Mouse (Mus musculus) kidney, postnatal 0 days (tissue): ENCODE measurements around the gene Gm20388. TPM values are rescaled to one million over a fixed set of nuclear protein-coding genes. Genes with fewer than 3 reads are reported as not detected.

Experiments
- ATAC-seq: fragments of 200-750 bp; cut with Nextera tagmentation; replicated peaks from 2 replicates; pipeline ENCODE4 v1.8.0; 2017; ENCODE audit warnings: low read depth, moderate number of reproducible peaks, moderate TSS enrichment, moderate library complexity; ENCODE audit not compliant: low FRiP score
- DNase-seq: peaks from one replicate; pipeline ENCODE4 v3.0.0-alpha.2; 2016; ENCODE audit warnings: low spot score
- H3K27ac ChIP-seq: fragments of 300-500 bp; sonication (generic); 2 replicates; pipeline ENCODE4 v1.5.1; 2014; ENCODE audit warnings: mild to moderate bottlenecking
- H3K27me3 ChIP-seq: fragments of 300-500 bp; sonication (generic); 2 replicates; pipeline ENCODE4 v1.6.1; 2014; ENCODE audit warnings: low read length, mixed read lengths; ENCODE audit not compliant: insufficient read depth
- H3K36me3 ChIP-seq: fragments of 300-500 bp; sonication (generic); 2 replicates; pipeline ENCODE4 v1.6.1; 2014; ENCODE audit warnings: low read length, mixed read lengths; ENCODE audit not compliant: insufficient read depth
- H3K4me1 ChIP-seq: fragments of 300-500 bp; sonication (generic); replicated peaks from 2 replicates; pipeline ENCODE4 v1.6.1; 2014; ENCODE audit warnings: antibody characterized with exemption, low read length, mixed read lengths; ENCODE audit not compliant: insufficient read depth
- H3K4me2 ChIP-seq: fragments of 300-500 bp; sonication (generic); 2 replicates; pipeline ENCODE4 v1.6.1; 2014; ENCODE audit warnings: mild to moderate bottlenecking, low read length, moderate library complexity, mixed read lengths
- H3K4me3 ChIP-seq: fragments of 300-500 bp; sonication (generic); replicated peaks from 2 replicates; pipeline ENCODE4 v1.5.1; 2014; ENCODE audit warnings: low read depth, low read length
- H3K9ac ChIP-seq: fragments of 300-500 bp; sonication (generic); 2 replicates; pipeline ENCODE4 v1.6.1; 2014; ENCODE audit warnings: low read depth, low read length
- H3K9me3 ChIP-seq: fragments of 300-500 bp; sonication (generic); replicated peaks from 2 replicates; pipeline ENCODE4 v1.6.1; 2016; ENCODE audit warnings: low read length, inconsistent platforms, mixed read lengths
- CTCF ChIP-seq: IDR thresholded peaks from 2 replicates; pipeline ENCODE4 v1.5.1; 2016; ENCODE audit warnings: antibody characterized with exemption, low read depth, mild to moderate bottlenecking, moderate library complexity
- WGBS: fragments of 180-500 bp; shearing (Covaris S2); extraction: QIAGEN DNeasy Blood & Tissue Kit; methylation state at CpG from one replicate; pipeline ENCODE4 v1.1.7; 2014; 5-methylcytosine and 5-hydroxymethylcytosine counted together
- polyA plus RNA-seq: library from polyadenylated mRNA; unstranded; fragments of >200 nt; fragmentation: Nextera tagmentation; extraction: Ambion mirVana; gene quantifications from 2 replicates; pipeline ENCODE4 v1.2.1, GENCODE M21; 2015

The Gm20388 gene
- polyA plus RNA-seq, 1 experiment from 2014 or later = not detected

GRCm38 (mm10) chr8:121792159-121792558 lies 1881.5 kb downstream of the Gm20388 start:
- Histone ChIP-seq H3K4me1 (no peaks in the 10 kb centered on the region), H3K4me3 (no peak overlapping the region), H3K27me3 (no peaks in the 10 kb centered on the region), H3K27ac (no peak overlapping the region), H3K4me2 (no peak overlapping the region), H3K9ac (no peak overlapping the region), H3K9me3 (no peaks in the 10 kb centered on the region), H3K36me3 (peaks cover 16% of the 10 kb centered on the region; the same call in 1 of the 2 replicates)
- peak; percentile 16 for DNase-seq
- WGBS = 71% methylated on average over 7 of the region's 7 CpGs
- ATAC-seq = no peak
- no peak for TF ChIP-seq CTCF

- Histone ChIP-seq H3K4me1 (no peaks in the 10 kb centered on the region), H3K36me3 (peaks cover 19% of the 10 kb centered on the region; the same call in 1 of the 2 replicates), H3K27ac (no peak overlapping the region), H3K27me3 (no peaks in the 10 kb centered on the region), H3K4me3 (no peak overlapping the region), H3K4me2 (no peak overlapping the region), H3K9ac (no peak overlapping the region), H3K9me3 (no peaks in the 10 kb centered on the region)
- no peak for DNase-seq
- 85% methylated on average over 4 of the region's 4 CpGs for WGBS
- no peak for TF ChIP-seq CTCF
- no peak for ATAC-seq
These were observed 1882.0 kb downstream of the Gm20388 start for GRCm38 (mm10) chr8:121792627-121793026.

GRCm38 (mm10) chr8:121794151-121794550 lies 1883.5 kb downstream of the Gm20388 start:
- no peak overlapping the region for H3K4me3 ChIP-seq
- H3K4me2 ChIP-seq = no peak overlapping the region
- no peak for ATAC-seq
- H3K9ac ChIP-seq = no peak overlapping the region
- TF ChIP-seq CTCF = no peak
- no peak overlapping the region for H3K27ac ChIP-seq
- H3K9me3 ChIP-seq = no peaks in the 10 kb centered on the region
- no peaks in the 10 kb centered on the region for H3K4me1 ChIP-seq
- 45% methylated on average over 3 of the region's 3 CpGs for WGBS
- DNase-seq = no peak
- H3K27me3 ChIP-seq = no peaks in the 10 kb centered on the region
- H3K36me3 ChIP-seq = peaks cover 27% of the 10 kb centered on the region

GRCm38 (mm10) chr8:121795461-121795860 lies 1884.8 kb downstream of the Gm20388 start:
- Histone ChIP-seq H3K27ac (no peak overlapping the region), H3K9ac (no peak overlapping the region), H3K4me2 (no peak overlapping the region), H3K9me3 (no peaks in the 10 kb centered on the region), H3K27me3 (no peaks in the 10 kb centered on the region), H3K4me1 (no peaks in the 10 kb centered on the region), H3K4me3 (no peak overlapping the region), H3K36me3 (peaks cover 30% of the 10 kb centered on the region)
- TF ChIP-seq CTCF = no peak
- DNase-seq (no peak), ATAC-seq (no peak)
- 92% methylated on average over 8 of the region's 8 CpGs for WGBS

- Histone ChIP-seq H3K27me3 (no peaks in the 10 kb centered on the region), H3K4me3 (no peak overlapping the region), H3K9ac (no peak overlapping the region), H3K9me3 (no peaks in the 10 kb centered on the region), H3K36me3 (peaks cover 34% of the 10 kb centered on the region), H3K4me1 (no peaks in the 10 kb centered on the region), H3K4me2 (no peak overlapping the region), H3K27ac (no peak overlapping the region)
- ATAC-seq (no peak), DNase-seq (no peak)
- no peak for TF ChIP-seq CTCF
- WGBS = 90% methylated on average over 11 of the region's 11 CpGs
These were observed 1885.8 kb downstream of the Gm20388 start for GRCm38 (mm10) chr8:121796406-121796805.

- H3K36me3 ChIP-seq = peaks cover 34% of the 10 kb centered on the region
- H3K4me2 ChIP-seq = no peak overlapping the region
- H3K9me3 ChIP-seq = no peaks in the 10 kb centered on the region
- WGBS = 87% methylated on average over 6 of the region's 6 CpGs
- ATAC-seq = no peak
- no peak for TF ChIP-seq CTCF
- H3K9ac ChIP-seq = no peak overlapping the region
- no peak overlapping the region for H3K27ac ChIP-seq
- H3K27me3 ChIP-seq = no peaks in the 10 kb centered on the region
- no peaks in the 10 kb centered on the region for H3K4me1 ChIP-seq
- no peak for DNase-seq
- H3K4me3 ChIP-seq = no peak overlapping the region
These were observed 1887.8 kb downstream of the Gm20388 start for GRCm38 (mm10) chr8:121798401-121798800.

- peaks cover 27% of the 10 kb centered on the region for H3K36me3 ChIP-seq
- no peaks in the 10 kb centered on the region for H3K27me3 ChIP-seq
- no peaks in the 10 kb centered on the region for H3K4me1 ChIP-seq
- H3K4me2 ChIP-seq = no peak overlapping the region
- TF ChIP-seq CTCF = no peak
- H3K4me3 ChIP-seq = no peak overlapping the region
- WGBS = 95% methylated on average over 5 of the region's 5 CpGs
- ATAC-seq (no peak), DNase-seq (no peak)
- no peaks in the 10 kb centered on the region for H3K9me3 ChIP-seq
- H3K27ac ChIP-seq = no peak overlapping the region
- H3K9ac ChIP-seq = no peak overlapping the region
These were observed 1894.2 kb downstream of the Gm20388 start for GRCm38 (mm10) chr8:121804829-121805228.
